Mouse (Mus musculus): ENCODE data around the gene Lrrc4c.

DNA sequence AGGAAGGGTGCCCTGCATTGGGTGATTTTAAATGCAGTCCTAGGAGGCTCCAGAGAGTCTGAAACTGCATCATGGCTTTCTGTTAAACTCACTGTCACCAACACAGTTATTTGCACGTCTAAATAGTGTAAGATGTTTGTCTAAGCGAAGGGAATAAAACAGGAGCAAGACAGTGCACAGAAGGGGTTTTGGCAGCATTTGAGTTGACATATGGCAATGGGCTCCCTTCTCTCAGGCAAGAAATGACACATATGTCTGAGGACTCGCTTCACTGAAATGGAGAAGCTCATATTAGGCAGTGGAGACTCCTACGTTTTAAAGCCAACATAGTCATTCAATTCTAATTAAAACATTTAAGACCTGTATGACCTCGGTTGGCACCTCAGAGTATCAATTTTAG is 445.6 kb downstream of the Lrrc4c start:
- TF ChIP-seq CTCF (IDR thresholded peaks at IDR 0.05; ENCODE audit: control insufficient read depth, insufficient read depth, insufficient replicate concordance, low read depth, low read length) = no peak
- no peak for TF ChIP-seq POLR2A (IDR thresholded peaks at IDR 0.05; ENCODE audit: control insufficient read depth, low read depth, low read length)
